Mouse (Mus musculus): ENCODE results near the gene Fbrs.
A peak's percentile ranks its signal among the peaks of the same experiment; 100 is the strongest.
"Not testable (repeated sequence)": the region's sequence is repeated elsewhere in the genome, so short reads cannot be mapped to it uniquely, and the experiment has no call there.

Fbrs gene

GRCm38 (mm10) chr7:127476855-127477254 is 2.1 kb upstream of the Fbrs start:
- no peak for DNase-seq

- DNase-seq: peak; percentile 98 to 99
Measured at GRCm38 (mm10) chr7:127477687-127478634, 1.0 kb upstream of the Fbrs start.

GRCm38 (mm10) chr7:127479318-127480225 is 573 bp downstream of the Fbrs start:
- DNase-seq: peak; percentile 28 to 35

GRCm38 (mm10) chr7:127480321-127480720 is 1.3 kb downstream of the Fbrs start:
- peak; percentile 90 to 92 for DNase-seq

GRCm38 (mm10) chr7:127485416-127485815 is 6.4 kb downstream of the Fbrs start:
- no peak for DNase-seq

- not testable (repeated sequence) for DNase-seq
Measured at GRCm38 (mm10) chr7:127488364-127488763, 9.4 kb downstream of the Fbrs start.

GRCm38 (mm10) chr7:127489982-127490381 is 11.0 kb downstream of the Fbrs start:
- no peak for DNase-seq

- DNase-seq: no peak
Measured at GRCm38 (mm10) chr7:127491846-127492245, 12.8 kb downstream of the Fbrs start.

- DNase-seq: no peak
Measured at GRCm38 (mm10) chr7:127494648-127495047, 15.6 kb downstream of the Fbrs start.

GRCm38 (mm10) chr7:127497382-127497781 is 18.4 kb downstream of the Fbrs start:
- no peak for DNase-seq

GRCm38 (mm10) chr7:127498407-127498806 is 19.4 kb downstream of the Fbrs start:
- DNase-seq: peak; percentile 66 to 75

- no peak for DNase-seq
Measured at GRCm38 (mm10) chr7:127508291-127508690, 29.3 kb downstream of the Fbrs start.

- not testable (repeated sequence) for DNase-seq
Measured at GRCm38 (mm10) chr7:127509830-127510229, 30.8 kb downstream of the Fbrs start.

GRCm38 (mm10) chr7:127511241-127511640 is 32.2 kb downstream of the Fbrs start:
- DNase-seq: no peak

- DNase-seq: peak; percentile 95 to 96
Measured at GRCm38 (mm10) chr7:127511808-127512230, 32.8 kb downstream of the Fbrs start, which contains the start of gene Srcap. Srcap (plus strand) TSS chr7:127511983.

- DNase-seq: peak in 1 of 2 experiments; percentile 93
Measured at GRCm38 (mm10) chr7:127512231-127513015, 33.4 kb downstream of the Fbrs start.

- peak; percentile 47 to 49 for DNase-seq
Measured at GRCm38 (mm10) chr7:127513016-127513390, 34.0 kb downstream of the Fbrs start.

GRCm38 (mm10) chr7:127513781-127514180 is 34.8 kb downstream of the Fbrs start:
- no peak for DNase-seq

- DNase-seq: no peak
Measured at GRCm38 (mm10) chr7:127515846-127516245, 36.8 kb downstream of the Fbrs start.

- no peak for DNase-seq
Measured at GRCm38 (mm10) chr7:127516344-127516743, 37.3 kb downstream of the Fbrs start.

GRCm38 (mm10) chr7:127519284-127519683 is 40.3 kb downstream of the Fbrs start, which contains the start of gene Gm42715:
Gm42715 (plus strand) TSS chr7:127519584.
- no peak for DNase-seq
